Mouse (Mus musculus): Measurements from ENCODE around the gene Mmp17. TPM values are rescaled to one million over a fixed set of nuclear protein-coding genes. Genes with fewer than 3 reads are reported as not detected.

Mmp17 gene
- polyA plus RNA-seq, 1 experiment from 2014 or later, result 5.3 TPM

DNA sequence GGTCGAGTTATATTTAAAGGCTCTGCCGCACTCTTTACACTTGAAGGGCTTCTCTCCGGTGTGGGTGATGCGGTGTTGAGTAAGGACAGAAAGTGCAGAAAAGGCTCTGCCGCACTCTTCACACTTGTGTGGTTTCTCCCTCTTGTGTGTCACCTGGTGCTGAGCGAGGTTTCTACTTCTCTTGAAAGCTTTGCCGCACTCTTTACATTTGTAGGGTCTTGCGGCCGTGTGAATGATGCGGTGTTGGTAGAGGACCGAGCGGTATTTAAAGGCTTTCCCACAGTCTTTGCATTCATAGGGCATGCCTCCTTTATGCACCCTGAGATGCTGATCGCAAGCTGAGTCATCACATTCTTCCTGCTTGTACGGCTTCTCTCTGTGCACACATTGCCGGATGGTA is 74.0 kb downstream of the Mmp17 start:
- H3K4me1 ChIP-seq (replicated peaks), result no peaks in the 10 kb centered on the region
- H3K27ac ChIP-seq (replicated peaks), result no peak overlapping the region
- H3K4me2 ChIP-seq, result no peak overlapping the region
- no peak for ATAC-seq (ENCODE audit: low read depth)
- no peaks in the 10 kb centered on the region for H3K9me3 ChIP-seq
- H3K9ac ChIP-seq, result no peak overlapping the region
- WGBS, result 95% methylated on average over 15 of the region's 15 CpGs
- no peaks in the 10 kb centered on the region for H3K27me3 ChIP-seq
- peaks cover 56% of the 10 kb centered on the region for H3K36me3 ChIP-seq
- H3K4me3 ChIP-seq, result no peak overlapping the region

Other genes starting within 250 kb of the Mmp17 start
- 42.8 and 57.3 TPM in 2 replicates for gene Sfswap, start 82.9 kb upstream of the Mmp17 start, polyA plus RNA-seq (2015; fragmentation: Nextera tagmentation; extraction: Ambion mirVana)
- gene Zfp11, start 85.9 kb downstream of the Mmp17 start, polyA plus RNA-seq (2015; fragmentation: Nextera tagmentation; extraction: Ambion mirVana), result 7.5 and 8.7 TPM in 2 replicates
- gene Sept14, start 124.3 kb downstream of the Mmp17 start, polyA plus RNA-seq (2015; fragmentation: Nextera tagmentation; extraction: Ambion mirVana), result not detected in 2 replicates
- gene Mrps17, start 131.3 kb downstream of the Mmp17 start, polyA plus RNA-seq (2015; fragmentation: Nextera tagmentation; extraction: Ambion mirVana), result 164 and 178 TPM in 2 replicates
- gene Nipsnap2, start 140.9 kb downstream of the Mmp17 start, polyA plus RNA-seq (2015; fragmentation: Nextera tagmentation; extraction: Ambion mirVana), result 86.6 and 91.8 TPM in 2 replicates
- 30.9 and 35.2 TPM in 2 replicates for gene Psph, start 203.3 kb downstream of the Mmp17 start, polyA plus RNA-seq (2015; fragmentation: Nextera tagmentation; extraction: Ambion mirVana)